Mouse (Mus musculus) embryonic fibroblast, embryonic 13.5 days (primary cell): ENCODE results near the gene Fth1. TPM values are rescaled to one million over a fixed set of nuclear protein-coding genes. Genes with fewer than 3 reads are reported as not detected.

Experiments
- H3K27ac ChIP-seq: 2 replicates; pipeline ENCODE4 v1.5.1; 2012; ENCODE audit warnings: low read length, control low read depth, inconsistent platforms; ENCODE audit not compliant: insufficient read depth
- H3K4me1 ChIP-seq: 2 replicates; pipeline ENCODE4 v1.6.1; 2011; ENCODE audit warnings: low read length; ENCODE audit not compliant: control insufficient read depth, insufficient read depth
- H3K4me3 ChIP-seq: 2 replicates; pipeline ENCODE4 v1.5.1; 2011; ENCODE audit warnings: mild to moderate bottlenecking, control low read depth, low read length; ENCODE audit not compliant: insufficient read depth
- CTCF ChIP-seq: IDR thresholded peaks from 2 replicates; pipeline ENCODE4 v1.5.1; 2011; ENCODE audit warnings: mild to moderate bottlenecking, control low read depth, low read length, moderate library complexity, borderline replicate concordance; ENCODE audit not compliant: insufficient read depth
- POLR2A ChIP-seq: IDR thresholded peaks from 2 replicates; pipeline ENCODE4 v1.6.1; 2011; ENCODE audit warnings: low read depth, mild to moderate bottlenecking, control low read depth, low read length, moderate library complexity
- polyA plus RNA-seq: library from polyadenylated mRNA; stranded (reverse); fragments of >200 nt; gene quantifications from 2 replicates; pipeline ENCODE4 v1.2.4, GENCODE M21; 2011; ENCODE audit warnings: low read depth; ENCODE audit not compliant: missing spikeins, insufficient read length

Gene Fth1
- polyA plus RNA-seq, 1 experiment = 1,225 TPM

GRCm38 (mm10) chr19:9998736-9999486 is 18.5 kb downstream of the Fth1 start:
- Histone ChIP-seq H3K27ac (no peak overlapping the region), H3K4me3 (no peak overlapping the region), H3K4me1 (no peaks in the 10 kb centered on the region)
- no peak for TF ChIP-seq POLR2A
- TF ChIP-seq CTCF = no peak

DNA sequence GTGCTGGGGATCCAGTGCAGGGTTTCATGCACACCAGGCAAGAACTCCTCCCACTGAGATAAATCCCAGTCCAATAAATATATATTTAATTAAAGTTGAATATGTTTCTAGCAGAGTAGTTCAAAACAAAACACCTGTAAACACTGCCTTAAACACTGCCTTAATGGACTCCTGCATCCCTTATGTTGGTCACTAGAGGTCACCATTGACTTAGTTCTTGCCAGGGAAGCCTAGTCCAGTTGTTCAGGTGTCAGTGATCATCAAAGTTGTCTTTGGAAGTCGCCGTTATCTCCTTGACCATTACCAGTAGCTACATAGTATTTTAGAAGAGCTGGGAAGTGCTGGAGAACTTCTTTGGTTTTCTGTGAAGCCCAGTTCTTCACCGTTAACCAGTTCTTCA is 19.9 kb downstream of the Fth1 start:
- TF ChIP-seq CTCF (peak; percentile 48; the same call in 1 of the 2 replicates), POLR2A (no peak)
- Histone ChIP-seq H3K4me3 (no peak overlapping the region), H3K27ac (no peak overlapping the region)

DNA sequence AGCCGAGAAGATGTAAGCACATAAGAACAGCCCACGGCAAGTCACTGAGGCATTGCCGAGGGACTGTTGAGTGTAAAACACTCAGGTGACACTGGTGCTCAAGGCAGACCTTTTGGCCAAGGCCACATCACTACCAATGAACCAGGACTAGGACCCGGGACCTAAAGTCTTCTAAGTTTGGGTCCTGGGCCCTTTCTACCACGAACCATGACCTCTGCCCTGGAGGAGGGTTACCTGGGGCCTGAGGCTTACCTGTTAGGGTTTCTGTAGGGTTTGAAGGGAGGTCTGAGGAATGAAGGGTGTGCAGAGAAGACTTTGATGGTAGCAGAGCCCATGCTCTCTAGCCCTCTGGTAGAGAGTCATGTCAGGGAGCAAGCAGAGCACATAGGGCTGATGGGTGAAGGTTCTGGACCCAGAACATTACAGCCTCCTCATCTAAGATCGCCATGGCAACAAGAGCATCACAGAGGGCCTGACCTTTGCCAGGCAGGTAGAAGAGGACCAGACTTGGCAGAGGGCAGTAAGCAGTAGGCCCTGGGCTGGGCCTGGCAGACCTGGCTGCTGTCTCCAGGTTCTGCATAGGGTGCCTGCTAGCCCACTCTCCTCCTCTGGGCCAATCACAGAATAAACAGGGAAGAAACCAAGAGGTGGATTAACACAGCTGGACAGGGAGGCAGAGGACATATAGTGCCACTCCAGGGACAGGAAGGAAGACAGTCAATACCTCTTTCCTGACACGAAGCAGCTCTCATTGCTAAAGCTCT is 21.0 kb downstream of the Fth1 start, which contains the start of the genes Best1 and Rab3il1:
Best1 (minus strand) TSS at position 428 of the 764 bp plus-strand sequence.
Rab3il1 (plus strand) TSS at position 464 of the 764 bp plus-strand sequence.
- H3K4me1 ChIP-seq = no peaks in the 10 kb centered on the region
- no peak within 1 kb of the TSS for H3K4me3 ChIP-seq
- H3K27ac ChIP-seq = no peak within 1 kb of the TSS
- no peak for TF ChIP-seq CTCF
- TF ChIP-seq POLR2A = no peak

More for the DNA sequence above, 19.9 kb downstream of the Fth1 start:
- no peaks in the 10 kb centered on the region for H3K4me1 ChIP-seq

DNA sequence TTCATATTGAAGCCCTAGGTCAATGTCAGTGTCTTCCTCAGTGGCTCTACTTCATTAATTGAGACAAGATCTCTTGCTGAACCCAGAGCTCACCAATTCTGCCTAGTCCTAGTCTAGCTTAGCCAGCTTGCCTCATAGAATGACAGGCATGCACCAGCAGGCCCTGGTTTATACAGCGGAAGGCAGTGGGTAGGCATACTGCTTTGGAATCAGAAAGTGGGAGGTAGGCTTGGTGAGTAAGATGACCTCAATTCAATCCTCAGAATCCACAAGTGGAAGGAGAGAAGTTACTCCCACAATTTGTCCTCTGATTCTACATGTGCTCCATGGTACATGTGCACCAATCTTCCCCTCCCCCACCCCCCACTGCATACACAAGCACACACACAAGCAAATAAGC is 23.3 kb downstream of the Fth1 start:
- H3K4me3 ChIP-seq = no peak overlapping the region
- no peaks in the 10 kb centered on the region for H3K4me1 ChIP-seq
- TF ChIP-seq POLR2A = no peak
- TF ChIP-seq CTCF = no peak
- H3K27ac ChIP-seq = no peak overlapping the region

- no peak overlapping the region for H3K4me3 ChIP-seq
- no peak overlapping the region for H3K27ac ChIP-seq
- H3K4me1 ChIP-seq = peaks cover 10% of the 10 kb centered on the region
- TF ChIP-seq CTCF (no peak), POLR2A (no peak)
Measured at GRCm38 (mm10) chr19:10011408-10011807, 31.0 kb downstream of the Fth1 start.

DNA sequence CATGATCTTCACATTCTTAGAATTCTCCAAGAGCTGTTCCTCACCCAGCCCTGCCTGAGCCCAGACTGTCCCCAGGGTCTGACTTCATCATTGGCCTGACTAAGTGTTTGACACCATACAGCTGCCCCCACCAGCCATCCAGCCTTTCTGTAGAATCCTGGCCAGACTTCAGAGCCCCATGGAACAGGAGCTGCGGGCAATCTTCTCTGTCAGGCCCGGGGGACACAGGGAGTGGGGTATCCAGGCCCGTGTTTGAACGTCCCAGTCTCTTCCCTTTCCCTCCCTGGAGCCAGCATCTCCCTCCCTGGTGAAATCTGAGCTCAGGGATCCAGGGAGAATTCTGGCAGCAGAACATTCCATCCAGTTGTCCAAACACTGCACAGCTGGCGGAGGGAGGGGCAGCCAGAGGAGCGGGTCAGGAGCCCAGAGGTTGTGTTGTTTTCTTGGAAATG is 32.5 kb downstream of the Fth1 start:
- peaks cover 10% of the 10 kb centered on the region for H3K4me1 ChIP-seq
- peak overlapping the region; percentile 96 for H3K27ac ChIP-seq
- no peak overlapping the region for H3K4me3 ChIP-seq
- no peak for TF ChIP-seq POLR2A
- no peak for TF ChIP-seq CTCF

- TF ChIP-seq POLR2A (0 out of 2 replicates have a peak, but pooled peaks have one; percentile 7), CTCF (no peak)
- Histone ChIP-seq H3K27ac (peak overlapping the region; percentile 96), H3K4me1 (peaks cover 10% of the 10 kb centered on the region), H3K4me3 (no peak overlapping the region)
Measured at GRCm38 (mm10) chr19:10013348-10013747, 33.0 kb downstream of the Fth1 start.

- no peak overlapping the region for H3K4me3 ChIP-seq
- TF ChIP-seq POLR2A (0 out of 2 replicates have a peak, but pooled peaks have one; percentile 23), CTCF (no peak)
- peaks cover 14% of the 10 kb centered on the region for H3K4me1 ChIP-seq
- peak overlapping the region; percentile 96 for H3K27ac ChIP-seq
Measured at GRCm38 (mm10) chr19:10013913-10014312, 33.5 kb downstream of the Fth1 start.

DNA sequence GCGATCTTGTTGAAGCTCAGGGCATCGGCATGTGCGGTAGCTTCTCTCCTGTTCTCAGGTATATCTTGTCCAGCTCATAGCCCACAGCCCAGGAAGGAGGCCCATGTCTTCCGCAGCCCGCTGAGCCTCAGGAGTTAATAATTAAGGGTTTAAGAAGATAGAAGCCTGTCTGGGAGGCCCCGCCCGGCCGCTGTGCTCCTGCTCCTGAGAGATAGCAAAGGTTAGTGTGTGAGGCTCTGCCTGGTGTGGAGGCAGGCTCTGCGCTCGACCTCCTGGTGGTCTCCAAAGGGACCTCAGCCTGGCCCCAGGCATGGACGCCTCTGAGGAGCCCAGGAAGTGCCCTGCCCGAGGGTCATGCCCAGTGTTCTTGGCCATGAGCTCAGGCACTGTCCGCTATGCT is 34.4 kb downstream of the Fth1 start:
- Histone ChIP-seq H3K4me3 (no peak overlapping the region), H3K4me1 (peaks cover 15% of the 10 kb centered on the region), H3K27ac (0 out of 2 replicates have a peak overlapping the region, but pooled peaks have one; percentile 79)
- TF ChIP-seq CTCF (no peak), POLR2A (no peak)

GRCm38 (mm10) chr19:10015442-10015841 is 35.0 kb downstream of the Fth1 start:
- TF ChIP-seq POLR2A (no peak), CTCF (no peak)
- Histone ChIP-seq H3K4me3 (no peak overlapping the region), H3K27ac (no peak overlapping the region), H3K4me1 (peaks cover 15% of the 10 kb centered on the region)
